Mouse (Mus musculus): ENCODE data around the gene Stk16. TPM values are rescaled to one million over a fixed set of nuclear protein-coding genes. Genes with fewer than 3 reads are reported as not detected.

Stk16 gene
- polyA plus RNA-seq, 1 experiment = 174 TPM

Other genes starting within 250 kb of the Stk16 start
- 3.2 and 4.9 TPM in 2 replicates for gene Nhej1, start 85.6 kb upstream of the Stk16 start, polyA plus RNA-seq (2012; rRNA removed)
- gene Slc23a3, start 76.9 kb upstream of the Stk16 start, polyA plus RNA-seq (2012; rRNA removed) = 0.34 and 0.42 TPM in 2 replicates
- 40.2 and 45.9 TPM in 2 replicates for gene Cnppd1, start 68.1 kb upstream of the Stk16 start, polyA plus RNA-seq (2012; rRNA removed)
- 103 and 107 TPM in 2 replicates for gene Retreg2, start 68.1 kb upstream of the Stk16 start, polyA plus RNA-seq (2012; rRNA removed)
- gene Zfand2b, start 42.2 kb upstream of the Stk16 start, polyA plus RNA-seq (2012; rRNA removed) = 46.3 and 61.0 TPM in 2 replicates
- gene Abcb6, start 30.4 kb upstream of the Stk16 start, polyA plus RNA-seq (2012; rRNA removed) = 24.1 and 30.1 TPM in 2 replicates
- 23.8 and 25.6 TPM in 2 replicates for gene Ankzf1, start 18.7 kb upstream of the Stk16 start, polyA plus RNA-seq (2012; rRNA removed)
- gene Atg9a, start 18.6 kb upstream of the Stk16 start, polyA plus RNA-seq (2012; rRNA removed) = 47.6 and 56.5 TPM in 2 replicates
- 27.9 and 28.1 TPM in 2 replicates for gene Glb1l, start within 50 bp of the Stk16 start, polyA plus RNA-seq (2012; rRNA removed)
- 31.2 and 44.9 TPM in 2 replicates for gene Tuba4a, start 9.0 kb downstream of the Stk16 start, polyA plus RNA-seq (2012; rRNA removed)
- not detected in 2 replicates for gene A630095N17Rik, start 21.3 kb downstream of the Stk16 start, polyA plus RNA-seq (2012; rRNA removed)
- gene Dnajb2, start 25.6 kb downstream of the Stk16 start, polyA plus RNA-seq (2012; rRNA removed) = 37.9 and 48.4 TPM in 2 replicates
- 0.03 and 0.62 TPM in 2 replicates for gene Ptprn, start 53.7 kb downstream of the Stk16 start, polyA plus RNA-seq (2012; rRNA removed)
- gene Resp18, start 67.6 kb downstream of the Stk16 start, polyA plus RNA-seq (2012; rRNA removed) = not detected in 2 replicates
- gene Dnpep, start 107.2 kb downstream of the Stk16 start, polyA plus RNA-seq (2012; rRNA removed) = 150 and 168 TPM in 2 replicates
- 71.8 and 92.9 TPM in 2 replicates for gene Des, start 149.5 kb downstream of the Stk16 start, polyA plus RNA-seq (2012; rRNA removed)
- 26.2 and 27.4 TPM in 2 replicates for gene Speg, start 164.5 kb downstream of the Stk16 start, polyA plus RNA-seq (2012; rRNA removed)
- 161 and 183 TPM in 2 replicates for gene Gmppa, start 225.1 kb downstream of the Stk16 start, polyA plus RNA-seq (2012; rRNA removed)
- 0.18 and 0.42 TPM in 2 replicates for gene Asic4, start 239.6 kb downstream of the Stk16 start, polyA plus RNA-seq (2012; rRNA removed)

Data from gonadal fat pad, adult 2 months (tissue).